Mouse (Mus musculus): ENCODE results near the gene Cyp2d26. TPM values are rescaled to one million over a fixed set of nuclear protein-coding genes. Genes with fewer than 3 reads are reported as not detected.
"Not testable (repeated sequence)": the region's sequence is repeated elsewhere in the genome, so short reads cannot be mapped to it uniquely, and the experiment has no call there.

The Cyp2d26 gene
- polyA plus RNA-seq, 1 experiment from 2014 or later, result 0.15 TPM

- peaks cover 25% of the 10 kb centered on the region for H3K4me1 ChIP-seq (replicated peaks)
- no peak overlapping the region for H3K9ac ChIP-seq
- H3K9me3 ChIP-seq, result no peaks in the 10 kb centered on the region
- no peak overlapping the region for H3K4me3 ChIP-seq
- no peaks in the 10 kb centered on the region for H3K27me3 ChIP-seq
- H3K4me2 ChIP-seq, result no peak overlapping the region
- H3K36me3 ChIP-seq, result 0 out of 2 replicates have a peak, but pooled peaks cover 5% of the 10 kb centered on the region
- ATAC-seq (ENCODE audit: low read depth), result 0 out of 2 replicates have a peak, but pooled peaks have one; percentile 40
- H3K27ac ChIP-seq (replicated peaks), result peak overlapping the region; percentile 19; the same call in 1 of the 2 replicates
- WGBS, result 58% methylated on average over 5 of the region's 5 CpGs
These were observed 10.9 kb upstream of the Cyp2d26 start for GRCm38 (mm10) chr15:82804708-82805639.

- WGBS, result 84% methylated on average over 3 of the region's 3 CpGs
- no peaks in the 10 kb centered on the region for H3K27me3 ChIP-seq
- no peak overlapping the region for H3K4me2 ChIP-seq
- no peaks in the 10 kb centered on the region for H3K36me3 ChIP-seq
- H3K27ac ChIP-seq (replicated peaks), result no peak overlapping the region
- no peak overlapping the region for H3K9ac ChIP-seq
- ATAC-seq (ENCODE audit: low read depth), result no peak
- no peaks in the 10 kb centered on the region for H3K4me1 ChIP-seq (replicated peaks)
- H3K4me3 ChIP-seq, result no peak overlapping the region
- H3K9me3 ChIP-seq, result no peaks in the 10 kb centered on the region
These were observed 1.9 kb upstream of the Cyp2d26 start for GRCm38 (mm10) chr15:82795936-82796440.

GRCm38 (mm10) chr15:82793868-82794267 is 226 bp downstream of the Cyp2d26 start:
- H3K4me3 ChIP-seq, result no peak overlapping the region
- no peak for ATAC-seq (ENCODE audit: low read depth)
- WGBS, result 83% methylated on average over 6 of the region's 6 CpGs

GRCm38 (mm10) chr15:82793454-82793853 is 640 bp downstream of the Cyp2d26 start:
- Histone ChIP-seq H3K36me3 (no peaks in the 10 kb centered on the region), H3K27me3 (no peaks in the 10 kb centered on the region), H3K4me2 (no peak overlapping the region), H3K4me3 (no peak overlapping the region), H3K9ac (no peak overlapping the region), H3K9me3 (no peaks in the 10 kb centered on the region), H3K4me1 (replicated peaks) (no peaks in the 10 kb centered on the region), H3K27ac (replicated peaks) (no peak overlapping the region)
- ATAC-seq (ENCODE audit: low read depth), result no peak
- WGBS, result 77% methylated on average over 1 of the region's 1 CpGs

More at GRCm38 (mm10) chr15:82793868-82794267, 226 bp downstream of the Cyp2d26 start:
- no peak overlapping the region for H3K9ac ChIP-seq
- no peaks in the 10 kb centered on the region for H3K9me3 ChIP-seq
- no peaks in the 10 kb centered on the region for H3K4me1 ChIP-seq (replicated peaks)
- H3K27ac ChIP-seq (replicated peaks), result no peak overlapping the region
- H3K4me2 ChIP-seq, result no peak overlapping the region
- H3K36me3 ChIP-seq, result no peaks in the 10 kb centered on the region
- no peaks in the 10 kb centered on the region for H3K27me3 ChIP-seq

- no peak overlapping the region for H3K9ac ChIP-seq
- no peak overlapping the region for H3K4me2 ChIP-seq
- WGBS, result 95% methylated on average over 11 of the region's 11 CpGs
- ATAC-seq (ENCODE audit: low read depth), result no peak
- no peaks in the 10 kb centered on the region for H3K9me3 ChIP-seq
- H3K4me1 ChIP-seq (replicated peaks), result no peaks in the 10 kb centered on the region
- no peak overlapping the region for H3K27ac ChIP-seq (replicated peaks)
- H3K27me3 ChIP-seq, result no peaks in the 10 kb centered on the region
- H3K36me3 ChIP-seq, result no peaks in the 10 kb centered on the region
- H3K4me3 ChIP-seq, result no peak overlapping the region
These were observed 1.5 kb downstream of the Cyp2d26 start for GRCm38 (mm10) chr15:82792566-82792965.

GRCm38 (mm10) chr15:82784581-82784980 is 9.5 kb downstream of the Cyp2d26 start:
- Histone ChIP-seq H3K36me3 (no peaks in the 10 kb centered on the region), H3K4me1 (replicated peaks) (no peaks in the 10 kb centered on the region), H3K4me2 (no peak overlapping the region), H3K9ac (no peak overlapping the region), H3K27me3 (no peaks in the 10 kb centered on the region), H3K4me3 (no peak overlapping the region), H3K27ac (replicated peaks) (no peak overlapping the region), H3K9me3 (no peaks in the 10 kb centered on the region)
- 71% methylated on average over 1 of the region's 1 CpGs for WGBS
- ATAC-seq (ENCODE audit: low read depth), result no peak

- Histone ChIP-seq H3K27ac (replicated peaks) (no peak overlapping the region), H3K9me3 (no peaks in the 10 kb centered on the region), H3K4me2 (no peak overlapping the region), H3K4me3 (no peak overlapping the region), H3K36me3 (no peaks in the 10 kb centered on the region), H3K4me1 (replicated peaks) (no peaks in the 10 kb centered on the region), H3K9ac (no peak overlapping the region), H3K27me3 (no peaks in the 10 kb centered on the region)
- ATAC-seq (ENCODE audit: low read depth), result no peak
- 84% methylated on average over 1 of the region's 1 CpGs for WGBS
These were observed 10.3 kb downstream of the Cyp2d26 start for GRCm38 (mm10) chr15:82783800-82784199.

- H3K4me3 ChIP-seq; H3K4me1 ChIP-seq (replicated peaks); H3K27ac ChIP-seq (replicated peaks); H3K9ac ChIP-seq; H3K36me3 ChIP-seq; ATAC-seq (ENCODE audit: low read depth); H3K27me3 ChIP-seq; H3K4me2 ChIP-seq; H3K9me3 ChIP-seq: not testable (repeated sequence)
- 87% methylated on average over 5 of the region's 5 CpGs for WGBS
These were observed 16.2 kb downstream of the Cyp2d26 start for GRCm38 (mm10) chr15:82777856-82778255.

- no peak overlapping the region for H3K27ac ChIP-seq (replicated peaks)
- H3K27me3 ChIP-seq, result no peaks in the 10 kb centered on the region
- no peak overlapping the region for H3K9ac ChIP-seq
- H3K9me3 ChIP-seq, result no peaks in the 10 kb centered on the region
- ATAC-seq (ENCODE audit: low read depth), result no peak
- H3K36me3 ChIP-seq, result no peaks in the 10 kb centered on the region
- WGBS, result 89% methylated on average over 2 of the region's 2 CpGs
- no peak overlapping the region for H3K4me3 ChIP-seq
- H3K4me2 ChIP-seq, result no peak overlapping the region
- H3K4me1 ChIP-seq (replicated peaks), result no peaks in the 10 kb centered on the region
These were observed 28.2 kb downstream of the Cyp2d26 start for GRCm38 (mm10) chr15:82765943-82766342.

- ATAC-seq (ENCODE audit: low read depth), result no peak
These were observed 29.2 kb downstream of the Cyp2d26 start for GRCm38 (mm10) chr15:82764881-82765280.

GRCm38 (mm10) chr15:82763631-82764420 is 30.3 kb downstream of the Cyp2d26 start, which contains the start of gene Cyp2d40:
Gene Cyp2d40, minus strand, starts transcription at chr15:82764183.
- no peaks in the 10 kb centered on the region for H3K4me1 ChIP-seq (replicated peaks)
- ATAC-seq (ENCODE audit: low read depth), result no peak
- no peak within 1 kb of the TSS for H3K4me3 ChIP-seq
- H3K4me2 ChIP-seq, result no peak within 1 kb of the TSS
- H3K27ac ChIP-seq (replicated peaks), result no peak within 1 kb of the TSS
- H3K27me3 ChIP-seq, result no peaks in the 10 kb centered on the region
- no peak within 1 kb of the TSS for H3K9ac ChIP-seq
- H3K9me3 ChIP-seq, result no peaks in the 10 kb centered on the region
- no peaks in the 10 kb centered on the region for H3K36me3 ChIP-seq
- 95% methylated on average over 9 of the region's 9 CpGs for WGBS

More at GRCm38 (mm10) chr15:82764881-82765280, 29.2 kb downstream of the Cyp2d26 start:
- Histone ChIP-seq H3K36me3 (no peaks in the 10 kb centered on the region), H3K27ac (replicated peaks) (no peak overlapping the region), H3K9ac (no peak overlapping the region), H3K4me1 (replicated peaks) (no peaks in the 10 kb centered on the region), H3K27me3 (no peaks in the 10 kb centered on the region), H3K4me3 (no peak overlapping the region), H3K9me3 (no peaks in the 10 kb centered on the region), H3K4me2 (no peak overlapping the region)
- 83% methylated on average over 6 of the region's 6 CpGs for WGBS

GRCm38 (mm10) chr15:82748141-82748540 is 46.0 kb downstream of the Cyp2d26 start:
- Histone ChIP-seq H3K36me3 (no peaks in the 10 kb centered on the region), H3K4me3 (no peak overlapping the region), H3K9me3 (no peaks in the 10 kb centered on the region), H3K4me2 (no peak overlapping the region), H3K4me1 (replicated peaks) (no peaks in the 10 kb centered on the region), H3K27me3 (no peaks in the 10 kb centered on the region), H3K27ac (replicated peaks) (no peak overlapping the region), H3K9ac (no peak overlapping the region)
- ATAC-seq (ENCODE audit: low read depth), result no peak
- WGBS, result 62% methylated on average over 1 of the region's 1 CpGs
